Mouse (Mus musculus): ENCODE data around the gene Rtn1. TPM values are rescaled to one million over a fixed set of nuclear protein-coding genes. Genes with fewer than 3 reads are reported as not detected.

Rtn1 gene
- polyA plus RNA-seq, 1 experiment from 2014 or later: 1,030 TPM

- no peak for ATAC-seq (ENCODE audit: low FRiP score, low read depth)
- Histone ChIP-seq H3K4me2 (replicated peaks) (peak overlapping the region; percentile 64), H3K36me3 (no peaks in the 10 kb centered on the region), H3K27me3 (replicated peaks) (peaks cover 3% of the 10 kb centered on the region; the same call in 1 of the 2 replicates), H3K9ac (no peak overlapping the region), H3K9me3 (no peaks in the 10 kb centered on the region), H3K4me3 (no peak overlapping the region), H3K27ac (no peak overlapping the region), H3K4me1 (peaks cover 18% of the 10 kb centered on the region)
- WGBS: 77% methylated on average over 3 of the region's 3 CpGs
Observed at GRCm38 (mm10) chr12:72232176-72232575, 176.7 kb downstream of the Rtn1 start.

DNA sequence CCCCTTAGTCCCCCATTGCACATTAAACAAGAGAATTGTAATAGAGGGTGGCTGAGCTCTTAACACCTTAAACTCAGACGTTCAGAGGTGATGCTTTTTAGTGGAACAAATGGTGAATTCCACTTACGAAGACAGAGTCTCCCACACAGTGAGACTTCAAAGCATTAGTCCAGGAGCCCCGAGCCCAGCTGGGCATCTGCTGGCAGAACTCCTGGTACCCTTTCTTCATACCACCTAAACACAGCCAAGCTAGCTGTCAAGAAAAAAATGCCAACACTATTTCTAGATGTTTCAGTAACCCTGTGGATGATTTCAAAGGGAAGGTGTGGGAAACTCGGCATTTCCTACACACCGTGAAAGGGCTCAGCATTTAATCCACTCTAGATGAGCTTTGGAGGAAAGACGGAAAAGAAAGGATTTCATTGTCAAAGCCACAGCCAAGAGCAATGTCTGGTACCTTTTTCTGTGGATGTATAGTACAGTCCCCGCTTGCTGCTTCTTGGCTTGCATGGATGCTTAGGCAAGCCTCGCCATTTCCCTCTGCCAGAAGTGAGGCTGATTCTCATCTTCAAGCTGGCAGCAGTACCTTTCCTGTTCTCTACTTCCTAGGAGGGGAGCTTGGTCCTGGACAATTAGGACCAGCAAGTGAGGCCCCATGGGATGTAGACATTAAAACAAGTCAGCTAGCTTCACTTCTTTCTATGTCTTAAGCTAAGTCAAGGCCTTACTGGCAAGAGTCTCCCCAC lies 179.2 kb downstream of the Rtn1 start:
- no peaks in the 10 kb centered on the region for H3K9me3 ChIP-seq
- no peak overlapping the region for H3K4me2 ChIP-seq (replicated peaks)
- H3K36me3 ChIP-seq: no peaks in the 10 kb centered on the region; the same call in 1 of the 2 replicates
- no peak overlapping the region for H3K27ac ChIP-seq
- H3K9ac ChIP-seq: no peak overlapping the region
- 71% methylated on average over 8 of the region's 8 CpGs for WGBS
- H3K27me3 ChIP-seq (replicated peaks): no peaks in the 10 kb centered on the region
- ATAC-seq (ENCODE audit: low FRiP score, low read depth): no peak
- no peak overlapping the region for H3K4me3 ChIP-seq
- peaks cover 18% of the 10 kb centered on the region for H3K4me1 ChIP-seq

GRCm38 (mm10) chr12:72227731-72228130 lies 181.1 kb downstream of the Rtn1 start:
- WGBS: 93% methylated on average over 6 of the region's 6 CpGs
- Histone ChIP-seq H3K27me3 (replicated peaks) (no peaks in the 10 kb centered on the region), H3K4me3 (no peak overlapping the region), H3K27ac (no peak overlapping the region), H3K36me3 (peaks cover 10% of the 10 kb centered on the region), H3K4me1 (peaks cover 14% of the 10 kb centered on the region), H3K9ac (no peak overlapping the region), H3K9me3 (no peaks in the 10 kb centered on the region), H3K4me2 (replicated peaks) (no peak overlapping the region)
- no peak for ATAC-seq (ENCODE audit: low FRiP score, low read depth)

- WGBS: 93% methylated on average over 3 of the region's 3 CpGs
- peaks cover 30% of the 10 kb centered on the region for H3K36me3 ChIP-seq
- no peaks in the 10 kb centered on the region for H3K9me3 ChIP-seq
- no peak overlapping the region for H3K27ac ChIP-seq
- H3K27me3 ChIP-seq (replicated peaks): no peaks in the 10 kb centered on the region
- H3K9ac ChIP-seq: no peak overlapping the region
- H3K4me2 ChIP-seq (replicated peaks): no peak overlapping the region
- H3K4me1 ChIP-seq: peaks cover 7% of the 10 kb centered on the region; the same call in 1 of the 2 replicates
- no peak for ATAC-seq (ENCODE audit: low FRiP score, low read depth)
- H3K4me3 ChIP-seq: no peak overlapping the region
Observed at GRCm38 (mm10) chr12:72225371-72225770, 183.5 kb downstream of the Rtn1 start.

GRCm38 (mm10) chr12:72223557-72224102 lies 185.2 kb downstream of the Rtn1 start:
- no peak for ATAC-seq (ENCODE audit: low FRiP score, low read depth)
- Histone ChIP-seq H3K27ac (no peak overlapping the region), H3K4me3 (no peak overlapping the region), H3K4me2 (replicated peaks) (no peak overlapping the region), H3K4me1 (no peaks in the 10 kb centered on the region), H3K27me3 (replicated peaks) (no peaks in the 10 kb centered on the region), H3K9me3 (no peaks in the 10 kb centered on the region), H3K36me3 (peaks cover 45% of the 10 kb centered on the region), H3K9ac (no peak overlapping the region)
- 97% methylated on average over 16 of the region's 16 CpGs for WGBS

- Histone ChIP-seq H3K4me2 (replicated peaks) (no peak overlapping the region), H3K4me3 (no peak overlapping the region), H3K9ac (no peak overlapping the region), H3K27me3 (replicated peaks) (no peaks in the 10 kb centered on the region), H3K27ac (no peak overlapping the region), H3K36me3 (peaks cover 79% of the 10 kb centered on the region), H3K9me3 (no peaks in the 10 kb centered on the region), H3K4me1 (no peaks in the 10 kb centered on the region)
- WGBS: 56% methylated on average over 5 of the region's 5 CpGs
- no peak for ATAC-seq (ENCODE audit: low FRiP score, low read depth)
Observed at GRCm38 (mm10) chr12:72213554-72213953, 195.3 kb downstream of the Rtn1 start.

GRCm38 (mm10) chr12:72200828-72201227 lies 208.0 kb downstream of the Rtn1 start:
- H3K4me3 ChIP-seq: no peak overlapping the region
- H3K9ac ChIP-seq: no peak overlapping the region
- H3K27me3 ChIP-seq (replicated peaks): no peaks in the 10 kb centered on the region
- WGBS: 88% methylated on average over 3 of the region's 3 CpGs
- H3K4me2 ChIP-seq (replicated peaks): no peak overlapping the region
- H3K9me3 ChIP-seq: no peaks in the 10 kb centered on the region
- no peak overlapping the region for H3K27ac ChIP-seq
- no peaks in the 10 kb centered on the region for H3K36me3 ChIP-seq
- ATAC-seq (ENCODE audit: low FRiP score, low read depth): no peak
- peaks cover 7% of the 10 kb centered on the region; the same call in 1 of the 2 replicates for H3K4me1 ChIP-seq

DNA sequence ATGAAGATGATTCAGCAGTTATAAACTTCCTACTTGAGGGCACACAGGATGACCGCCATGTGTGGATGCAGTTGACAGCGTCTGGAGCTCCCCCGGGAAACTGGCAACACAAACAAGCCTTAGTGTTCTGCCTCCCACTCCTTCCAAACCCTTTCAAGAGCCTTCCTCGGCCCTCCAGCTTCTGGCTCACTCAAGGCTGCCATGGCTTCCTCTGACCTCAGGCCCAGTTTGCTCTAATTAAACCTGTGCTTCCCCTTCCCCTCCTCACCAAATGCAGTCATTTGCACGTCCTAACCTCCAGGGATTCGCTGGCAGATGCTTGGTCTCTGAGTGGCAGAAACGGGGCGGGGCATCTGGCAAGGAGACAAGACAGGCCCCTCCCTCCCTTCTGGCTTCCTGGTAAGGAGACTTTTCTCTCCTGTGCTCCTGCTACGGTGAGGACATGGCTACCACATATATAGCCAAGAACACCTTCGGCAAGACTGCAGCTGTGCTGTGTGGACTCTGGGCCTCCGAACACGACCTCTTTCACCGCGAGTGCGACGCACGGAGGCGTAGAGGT lies 210.8 kb downstream of the Rtn1 start:
- Histone ChIP-seq H3K4me1 (peaks cover 7% of the 10 kb centered on the region; the same call in 1 of the 2 replicates), H3K27ac (no peak overlapping the region), H3K4me3 (no peak overlapping the region), H3K4me2 (replicated peaks) (peak overlapping the region; percentile 21; the same call in 1 of the 2 replicates), H3K9me3 (no peaks in the 10 kb centered on the region), H3K9ac (no peak overlapping the region), H3K27me3 (replicated peaks) (no peaks in the 10 kb centered on the region), H3K36me3 (no peaks in the 10 kb centered on the region)
- WGBS: 58% methylated on average over 18 of the region's 18 CpGs
- peak; percentile 37; the same call in 1 of the 2 replicates for ATAC-seq (ENCODE audit: low FRiP score, low read depth)

- H3K27ac ChIP-seq: no peak overlapping the region
- 85% methylated on average over 7 of the region's 7 CpGs for WGBS
- no peak overlapping the region for H3K9ac ChIP-seq
- H3K36me3 ChIP-seq: no peaks in the 10 kb centered on the region
- H3K9me3 ChIP-seq: no peaks in the 10 kb centered on the region
- no peaks in the 10 kb centered on the region for H3K27me3 ChIP-seq (replicated peaks)
- no peak for ATAC-seq (ENCODE audit: low FRiP score, low read depth)
- H3K4me1 ChIP-seq: peaks cover 7% of the 10 kb centered on the region; the same call in 1 of the 2 replicates
- H3K4me2 ChIP-seq (replicated peaks): no peak overlapping the region
- H3K4me3 ChIP-seq: no peak overlapping the region
Observed at GRCm38 (mm10) chr12:72197434-72197833, 211.4 kb downstream of the Rtn1 start.

- ATAC-seq (ENCODE audit: low FRiP score, low read depth): no peak
- H3K27me3 ChIP-seq (replicated peaks): no peaks in the 10 kb centered on the region
- no peak within 1 kb of the TSS for H3K27ac ChIP-seq
- H3K4me1 ChIP-seq: no peaks in the 10 kb centered on the region
- no peaks in the 10 kb centered on the region for H3K36me3 ChIP-seq
- 83% methylated on average over 12 of the region's 12 CpGs for WGBS
- H3K9ac ChIP-seq: no peak within 1 kb of the TSS
- no peak within 1 kb of the TSS for H3K4me3 ChIP-seq
- H3K9me3 ChIP-seq: no peaks in the 10 kb centered on the region
- no peak within 1 kb of the TSS for H3K4me2 ChIP-seq (replicated peaks)
Observed at GRCm38 (mm10) chr12:72184929-72185328, 223.9 kb downstream of the Rtn1 start, which contains the start of gene Ccdc175. Gene Ccdc175 (minus strand): TSS chr12:72185029.

DNA sequence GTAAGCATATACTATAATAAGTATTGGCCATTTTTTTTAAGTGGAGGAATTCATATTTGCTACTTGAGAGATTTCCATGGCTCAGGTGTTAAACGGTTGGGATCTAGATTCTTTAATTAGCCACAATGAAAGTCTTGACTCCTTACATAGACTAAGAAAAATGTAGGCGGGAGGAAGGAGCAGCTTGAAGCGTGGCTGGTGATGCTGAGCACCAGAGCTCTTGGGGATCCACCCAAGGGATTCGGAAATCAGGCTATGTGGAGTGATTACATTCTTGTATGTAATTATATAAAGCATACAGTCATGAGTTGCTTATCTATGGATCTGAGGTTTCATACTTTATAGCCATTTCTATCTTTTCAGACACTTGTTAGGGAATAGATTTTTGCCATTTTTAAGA lies 229.3 kb downstream of the Rtn1 start:
- no peak overlapping the region for H3K9ac ChIP-seq
- H3K4me2 ChIP-seq (replicated peaks): no peak overlapping the region
- no peak overlapping the region for H3K27ac ChIP-seq
- no peak overlapping the region for H3K4me3 ChIP-seq
- no peaks in the 10 kb centered on the region for H3K9me3 ChIP-seq
- no peaks in the 10 kb centered on the region for H3K27me3 ChIP-seq (replicated peaks)
- H3K36me3 ChIP-seq: no peaks in the 10 kb centered on the region
- no peaks in the 10 kb centered on the region for H3K4me1 ChIP-seq
- no peak for ATAC-seq (ENCODE audit: low FRiP score, low read depth)
- WGBS: 89% methylated on average over 4 of the region's 4 CpGs

DNA sequence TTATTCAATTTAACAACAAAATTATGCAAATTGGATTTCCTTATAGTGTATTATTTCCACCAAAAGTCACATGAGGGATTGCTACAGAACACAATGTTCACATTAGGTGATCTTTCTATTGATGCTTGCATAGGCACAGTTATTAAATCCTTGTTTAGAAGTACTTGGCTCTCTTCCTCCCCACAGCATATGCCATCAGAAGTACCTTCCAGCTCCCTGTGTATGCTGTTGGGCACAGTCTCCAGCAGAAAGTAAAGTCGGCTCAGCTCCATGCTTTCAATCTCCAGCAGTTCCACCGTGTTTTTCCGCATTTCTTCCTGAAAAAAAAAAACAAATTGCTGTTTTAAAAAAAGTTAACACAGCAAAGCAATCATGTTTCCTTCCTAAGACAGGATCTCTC lies 230.5 kb downstream of the Rtn1 start:
- Histone ChIP-seq H3K4me1 (no peaks in the 10 kb centered on the region), H3K4me2 (replicated peaks) (no peak overlapping the region), H3K9ac (no peak overlapping the region), H3K9me3 (no peaks in the 10 kb centered on the region), H3K36me3 (no peaks in the 10 kb centered on the region), H3K4me3 (no peak overlapping the region), H3K27ac (no peak overlapping the region), H3K27me3 (replicated peaks) (no peaks in the 10 kb centered on the region)
- no peak for ATAC-seq (ENCODE audit: low FRiP score, low read depth)
- 84% methylated on average over 3 of the region's 3 CpGs for WGBS

Measured in neural tube, embryonic 12.5 days (tissue).